Mouse (Mus musculus) intestine, embryonic 16.5 days (tissue): ENCODE measurements around the gene Acer1. TPM values are rescaled to one million over a fixed set of nuclear protein-coding genes. Genes with fewer than 3 reads are reported as not detected.

Experiments used
- ATAC-seq: fragments of 200-750 bp; cut with Nextera tagmentation; 2 replicates; pipeline ENCODE4 v1.8.0; 2017; ENCODE audit warnings: moderate TSS enrichment, moderate library complexity
- H3K27ac ChIP-seq: fragments of 300-500 bp; sonication (generic); 2 replicates; pipeline ENCODE4 v1.5.1; 2014; ENCODE audit warnings: mild to moderate bottlenecking, low read length
- H3K27me3 ChIP-seq: fragments of 300-500 bp; sonication (generic); replicated peaks from 2 replicates; pipeline ENCODE4 v1.6.1; 2014; ENCODE audit warnings: low read length, control low read depth, mixed read lengths; ENCODE audit not compliant: control insufficient read depth, insufficient read depth
- H3K36me3 ChIP-seq: fragments of 300-500 bp; sonication (generic); 2 replicates; pipeline ENCODE4 v1.6.1; 2014; ENCODE audit warnings: low read length, control low read depth; ENCODE audit not compliant: control insufficient read depth, insufficient read depth
- H3K4me1 ChIP-seq: fragments of 300-500 bp; sonication (generic); 2 replicates; pipeline ENCODE4 v1.6.1; 2014; ENCODE audit warnings: low read length, control low read depth, mixed read lengths; ENCODE audit not compliant: control insufficient read depth, insufficient read depth
- H3K4me2 ChIP-seq: fragments of 300-500 bp; sonication (generic); 2 replicates; pipeline ENCODE4 v1.6.1; 2014; ENCODE audit warnings: low read depth, low read length, control low read depth
- H3K4me3 ChIP-seq: fragments of 300-500 bp; sonication (generic); 2 replicates; pipeline ENCODE4 v1.5.1; 2014; ENCODE audit warnings: mild to moderate bottlenecking, low read length
- H3K9ac ChIP-seq: fragments of 300-500 bp; sonication (generic); 2 replicates; pipeline ENCODE4 v1.6.1; 2014; ENCODE audit warnings: low read depth, low read length
- H3K9me3 ChIP-seq: fragments of 300-500 bp; sonication (generic); 2 replicates; pipeline ENCODE4 v1.6.1; 2016; ENCODE audit warnings: low read length, control low read depth; ENCODE audit not compliant: control insufficient read depth
- WGBS: fragments of 180-500 bp; shearing (Covaris S2); extraction: QIAGEN DNeasy Blood & Tissue Kit; methylation state at CpG from one replicate; pipeline ENCODE4 v1.1.7; 2014; 5-methylcytosine and 5-hydroxymethylcytosine counted together
- polyA plus RNA-seq: library from polyadenylated mRNA; unstranded; fragments of >200 nt; fragmentation: Nextera tagmentation; extraction: Ambion mirVana; gene quantifications from 2 replicates; pipeline ENCODE4 v1.2.1, GENCODE M21; 2015

Acer1 gene
- polyA plus RNA-seq, 1 experiment from 2014 or later: 0.65 TPM

- H3K9me3 ChIP-seq: no peaks in the 10 kb centered on the region
- no peaks in the 10 kb centered on the region for H3K27me3 ChIP-seq
- peak within 1 kb of the TSS; percentile 91 for H3K9ac ChIP-seq
- ATAC-seq: peak; percentile 98
- under 1% methylated on average over 52 of the region's 52 CpGs for WGBS
- peak within 1 kb of the TSS; percentile 69 for H3K27ac ChIP-seq
- peak within 1 kb of the TSS; percentile 67 for H3K4me2 ChIP-seq
- peaks cover 8% of the 10 kb centered on the region for H3K4me1 ChIP-seq
- peak within 1 kb of the TSS; percentile 82 for H3K4me3 ChIP-seq
- H3K36me3 ChIP-seq: peaks cover 11% of the 10 kb centered on the region
These were observed 8.3 kb upstream of the Acer1 start, which contains the start of gene Clpp for GRCm38 (mm10) chr17:56990115-56990746. Gene Clpp, plus strand, starts transcription at chr17:56990305.

GRCm38 (mm10) chr17:56989467-56990114 lies 7.7 kb upstream of the Acer1 start:
- Histone ChIP-seq H3K4me1 (peaks cover 9% of the 10 kb centered on the region), H3K9ac (peak overlapping the region; percentile 91), H3K4me3 (peak overlapping the region; percentile 82), H3K4me2 (peak overlapping the region; percentile 64), H3K27ac (peak overlapping the region; percentile 69), H3K36me3 (peaks cover 11% of the 10 kb centered on the region), H3K27me3 (no peaks in the 10 kb centered on the region), H3K9me3 (no peaks in the 10 kb centered on the region)
- peak; percentile 94 for ATAC-seq
- 2% methylated on average over 25 of the region's 25 CpGs for WGBS

GRCm38 (mm10) chr17:56988921-56989430 lies 7.0 kb upstream of the Acer1 start:
- peak overlapping the region; percentile 91; the same call in 1 of the 2 replicates for H3K9ac ChIP-seq
- peak overlapping the region; percentile 64 for H3K4me2 ChIP-seq
- WGBS: 73% methylated on average over 7 of the region's 7 CpGs
- H3K4me1 ChIP-seq: peaks cover 9% of the 10 kb centered on the region
- no peak overlapping the region for H3K27ac ChIP-seq
- no peak for ATAC-seq
- H3K27me3 ChIP-seq: no peaks in the 10 kb centered on the region
- H3K9me3 ChIP-seq: no peaks in the 10 kb centered on the region
- H3K36me3 ChIP-seq: peaks cover 11% of the 10 kb centered on the region
- H3K4me3 ChIP-seq: peak overlapping the region; percentile 82

GRCm38 (mm10) chr17:56988441-56988840 lies 6.5 kb upstream of the Acer1 start:
- no peaks in the 10 kb centered on the region for H3K27me3 ChIP-seq
- H3K27ac ChIP-seq: no peak overlapping the region
- no peak overlapping the region for H3K9ac ChIP-seq
- peaks cover 9% of the 10 kb centered on the region for H3K4me1 ChIP-seq
- no peak for ATAC-seq
- peaks cover 6% of the 10 kb centered on the region for H3K36me3 ChIP-seq
- H3K9me3 ChIP-seq: no peaks in the 10 kb centered on the region
- H3K4me2 ChIP-seq: no peak overlapping the region
- 90% methylated on average over 7 of the region's 7 CpGs for WGBS
- H3K4me3 ChIP-seq: no peak overlapping the region

GRCm38 (mm10) chr17:56986105-56986805 lies 4.3 kb upstream of the Acer1 start:
- H3K36me3 ChIP-seq: no peaks in the 10 kb centered on the region
- no peaks in the 10 kb centered on the region for H3K9me3 ChIP-seq
- no peak overlapping the region for H3K4me2 ChIP-seq
- 86% methylated on average over 3 of the region's 3 CpGs for WGBS
- H3K27ac ChIP-seq: no peak overlapping the region
- no peaks in the 10 kb centered on the region for H3K27me3 ChIP-seq
- peaks cover 12% of the 10 kb centered on the region for H3K4me1 ChIP-seq
- no peak for ATAC-seq
- H3K4me3 ChIP-seq: no peak overlapping the region
- H3K9ac ChIP-seq: no peak overlapping the region

- Histone ChIP-seq H3K4me2 (no peak overlapping the region), H3K4me3 (no peak overlapping the region), H3K27ac (no peak overlapping the region), H3K36me3 (no peaks in the 10 kb centered on the region), H3K4me1 (peaks cover 8% of the 10 kb centered on the region; the same call in 1 of the 2 replicates), H3K9ac (no peak overlapping the region), H3K9me3 (no peaks in the 10 kb centered on the region), H3K27me3 (no peaks in the 10 kb centered on the region)
- no peak for ATAC-seq
- 80% methylated on average over 3 of the region's 3 CpGs for WGBS
These were observed 3.7 kb upstream of the Acer1 start for GRCm38 (mm10) chr17:56985656-56986055.

GRCm38 (mm10) chr17:56984886-56985285 lies 3.0 kb upstream of the Acer1 start:
- H3K4me2 ChIP-seq: no peak overlapping the region
- no peak overlapping the region for H3K4me3 ChIP-seq
- WGBS: 78% methylated on average over 9 of the region's 9 CpGs
- H3K27ac ChIP-seq: no peak overlapping the region
- peaks cover 8% of the 10 kb centered on the region; the same call in 1 of the 2 replicates for H3K4me1 ChIP-seq
- ATAC-seq: no peak
- no peaks in the 10 kb centered on the region for H3K9me3 ChIP-seq
- H3K9ac ChIP-seq: no peak overlapping the region
- H3K36me3 ChIP-seq: no peaks in the 10 kb centered on the region
- H3K27me3 ChIP-seq: no peaks in the 10 kb centered on the region

- Histone ChIP-seq H3K9me3 (no peaks in the 10 kb centered on the region), H3K36me3 (no peaks in the 10 kb centered on the region), H3K27ac (peak overlapping the region; percentile 73), H3K4me1 (peaks cover 26% of the 10 kb centered on the region), H3K9ac (no peak overlapping the region), H3K27me3 (no peaks in the 10 kb centered on the region), H3K4me3 (no peak overlapping the region), H3K4me2 (0 out of 2 replicates have a peak overlapping the region, but pooled peaks have one; percentile 24)
- ATAC-seq: peak; percentile 84
- 60% methylated on average over 7 of the region's 7 CpGs for WGBS
These were observed 877 bp downstream of the Acer1 start for GRCm38 (mm10) chr17:56981049-56981448.

- no peaks in the 10 kb centered on the region for H3K36me3 ChIP-seq
- H3K4me3 ChIP-seq: no peak overlapping the region
- H3K27ac ChIP-seq: peak overlapping the region; percentile 55
- 18% methylated on average over 6 of the region's 8 CpGs for WGBS
- H3K4me1 ChIP-seq: peaks cover 28% of the 10 kb centered on the region
- peak; percentile 40; the same call in 1 of the 2 replicates for ATAC-seq
- 0 out of 2 replicates have a peak overlapping the region, but pooled peaks have one; percentile 1 for H3K4me2 ChIP-seq
- no peaks in the 10 kb centered on the region for H3K27me3 ChIP-seq
- no peaks in the 10 kb centered on the region for H3K9me3 ChIP-seq
- H3K9ac ChIP-seq: peak overlapping the region; percentile 36; the same call in 1 of the 2 replicates
These were observed 2.4 kb downstream of the Acer1 start for GRCm38 (mm10) chr17:56979524-56979923.
